Mouse (Mus musculus) heart, postnatal 0 days (tissue): Measurements from ENCODE around the gene Evi5. TPM values are rescaled to one million over a fixed set of nuclear protein-coding genes. Genes with fewer than 3 reads are reported as not detected.

Source experiments
- ATAC-seq: fragments of 200-750 bp; cut with Nextera tagmentation; 2 replicates; pipeline ENCODE4 v1.8.0; 2017; ENCODE audit warnings: low read depth, moderate number of reproducible peaks, moderate library complexity; ENCODE audit not compliant: insufficient read depth
- DNase-seq: peaks from one replicate; pipeline ENCODE4 v3.0.0-alpha.2; 2016; ENCODE audit warnings: low spot score
- H3K27ac ChIP-seq: fragments of 300-500 bp; sonication (generic); 2 replicates; pipeline ENCODE4 v1.5.1; 2014; ENCODE audit warnings: low read depth, mild to moderate bottlenecking
- H3K27me3 ChIP-seq: fragments of 300-500 bp; sonication (generic); 2 replicates; pipeline ENCODE4 v1.6.1; 2014; ENCODE audit warnings: low read length, mixed read lengths; ENCODE audit not compliant: control insufficient read depth, insufficient read depth
- H3K36me3 ChIP-seq: fragments of 300-500 bp; sonication (generic); replicated peaks from 2 replicates; pipeline ENCODE4 v1.6.1; 2014; ENCODE audit warnings: low read length, mixed read lengths; ENCODE audit not compliant: control insufficient read depth, insufficient read depth
- H3K4me1 ChIP-seq: fragments of 300-500 bp; sonication (generic); 2 replicates; pipeline ENCODE4 v1.6.1; 2014; ENCODE audit warnings: antibody characterized with exemption; ENCODE audit not compliant: control insufficient read depth, insufficient read depth
- H3K4me2 ChIP-seq: fragments of 300-500 bp; sonication (generic); 2 replicates; pipeline ENCODE4 v1.6.1; 2014; ENCODE audit warnings: low read depth, mild to moderate bottlenecking, low read length, moderate library complexity
- H3K4me3 ChIP-seq: fragments of 300-500 bp; sonication (generic); 2 replicates; pipeline ENCODE4 v1.5.1; 2014; ENCODE audit warnings: low read depth, low read length
- H3K9ac ChIP-seq: fragments of 300-500 bp; sonication (generic); replicated peaks from 2 replicates; pipeline ENCODE4 v1.6.1; 2014; ENCODE audit warnings: low read depth, low read length, mixed read lengths
- H3K9me3 ChIP-seq: fragments of 300-500 bp; sonication (generic); replicated peaks from 2 replicates; pipeline ENCODE4 v1.6.1; 2016; ENCODE audit warnings: low read length; ENCODE audit not compliant: control insufficient read depth
- CTCF ChIP-seq: IDR thresholded peaks from 2 replicates; pipeline ENCODE4 v1.5.1; 2016; ENCODE audit warnings: antibody characterized with exemption, control low read depth, low read depth
- EP300 ChIP-seq: IDR thresholded peaks from 2 replicates; pipeline ENCODE4 v1.6.1; 2016; ENCODE audit warnings: antibody characterized with exemption, low read depth
- WGBS: fragments of 180-500 bp; shearing (Covaris S2); extraction: QIAGEN DNeasy Blood & Tissue Kit; methylation state at CpG from one replicate; pipeline ENCODE4 v1.1.7; 2014; 5-methylcytosine and 5-hydroxymethylcytosine counted together
- polyA plus RNA-seq: library from polyadenylated mRNA; unstranded; fragments of >200 nt; fragmentation: Nextera tagmentation; extraction: Ambion mirVana; gene quantifications from 2 replicates; pipeline ENCODE4 v1.2.1, GENCODE M21; 2015
- total RNA-seq: library from RNA; depleted of rRNA; stranded (reverse); fragments of >200 nt; gene quantifications from 2 replicates; pipeline ENCODE4 v1.2.3, GENCODE M21; 2014; ENCODE audit warnings: low replicate concordance

Evi5 gene
- total and polyA plus RNA-seq, 2 experiments from 2014 or later: 38.4 to 66.6 TPM

GRCm38 (mm10) chr5:107775875-107776274 lies 99.0 kb downstream of the Evi5 start:
- Histone ChIP-seq H3K27ac (no peak overlapping the region), H3K36me3 (peaks cover 4% of the 10 kb centered on the region), H3K4me1 (no peaks in the 10 kb centered on the region), H3K4me3 (no peak overlapping the region), H3K9ac (no peak overlapping the region), H3K9me3 (no peaks in the 10 kb centered on the region), H3K27me3 (no peaks in the 10 kb centered on the region), H3K4me2 (no peak overlapping the region)
- TF ChIP-seq CTCF: no peak
- TF ChIP-seq EP300: no peak
- 100% methylated on average over 1 of the region's 1 CpGs for WGBS
- no peak for DNase-seq
- ATAC-seq: no peak

DNA sequence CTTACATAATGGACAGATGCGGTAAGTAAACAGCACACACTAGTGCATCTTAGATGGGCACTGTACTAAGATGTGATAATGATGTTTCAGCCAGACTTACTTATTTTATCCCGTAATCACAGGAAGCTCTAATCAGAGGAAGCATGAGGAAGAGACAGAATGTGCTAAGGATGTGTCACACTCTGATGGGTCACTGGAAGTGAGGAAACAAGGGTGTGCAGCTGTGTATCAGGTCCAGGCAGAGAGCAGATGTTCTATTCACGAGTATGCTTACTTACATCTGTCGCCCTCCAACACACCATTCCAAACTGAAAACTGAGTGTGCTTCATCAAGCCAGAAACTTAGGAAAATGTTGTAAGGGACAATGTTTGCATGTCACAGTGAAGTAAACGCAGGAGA lies 102.9 kb downstream of the Evi5 start:
- 57% methylated on average over 5 of the region's 5 CpGs for WGBS
- ATAC-seq (no peak), DNase-seq (no peak)
- H3K4me2 ChIP-seq: no peak overlapping the region
- no peak overlapping the region for H3K27ac ChIP-seq
- H3K4me3 ChIP-seq: no peak overlapping the region
- no peak overlapping the region for H3K9ac ChIP-seq
- peaks cover 4% of the 10 kb centered on the region for H3K36me3 ChIP-seq
- no peaks in the 10 kb centered on the region for H3K4me1 ChIP-seq
- TF ChIP-seq EP300 (no peak), CTCF (no peak)
- H3K9me3 ChIP-seq: no peaks in the 10 kb centered on the region
- no peaks in the 10 kb centered on the region for H3K27me3 ChIP-seq

DNA sequence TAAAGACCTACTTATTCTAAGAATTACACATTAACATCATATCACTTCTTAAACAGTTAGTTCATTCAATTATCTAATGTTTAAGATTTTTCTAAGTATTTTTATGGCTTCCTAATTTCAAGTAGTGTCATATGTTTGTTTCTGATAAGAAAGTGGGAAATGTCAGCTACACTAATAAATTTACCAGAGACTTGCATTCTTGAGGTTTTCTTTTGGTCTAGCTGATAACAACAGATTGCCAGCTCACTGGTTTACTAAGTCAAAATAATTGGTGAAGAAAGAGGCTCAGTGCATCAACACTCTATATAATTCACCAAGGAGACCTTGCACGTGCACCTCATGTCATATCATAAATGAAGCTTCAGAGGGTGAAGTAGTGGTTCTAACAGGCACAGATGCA lies 106.7 kb downstream of the Evi5 start:
- Histone ChIP-seq H3K4me2 (no peak overlapping the region), H3K9ac (no peak overlapping the region), H3K27me3 (no peaks in the 10 kb centered on the region), H3K9me3 (no peaks in the 10 kb centered on the region), H3K27ac (no peak overlapping the region), H3K36me3 (0 out of 2 replicates have a peak, but pooled peaks cover 2% of the 10 kb centered on the region), H3K4me1 (no peaks in the 10 kb centered on the region), H3K4me3 (no peak overlapping the region)
- 86% methylated on average over 1 of the region's 1 CpGs for WGBS
- DNase-seq: no peak
- no peak for ATAC-seq
- TF ChIP-seq CTCF (no peak), EP300 (no peak)

DNA sequence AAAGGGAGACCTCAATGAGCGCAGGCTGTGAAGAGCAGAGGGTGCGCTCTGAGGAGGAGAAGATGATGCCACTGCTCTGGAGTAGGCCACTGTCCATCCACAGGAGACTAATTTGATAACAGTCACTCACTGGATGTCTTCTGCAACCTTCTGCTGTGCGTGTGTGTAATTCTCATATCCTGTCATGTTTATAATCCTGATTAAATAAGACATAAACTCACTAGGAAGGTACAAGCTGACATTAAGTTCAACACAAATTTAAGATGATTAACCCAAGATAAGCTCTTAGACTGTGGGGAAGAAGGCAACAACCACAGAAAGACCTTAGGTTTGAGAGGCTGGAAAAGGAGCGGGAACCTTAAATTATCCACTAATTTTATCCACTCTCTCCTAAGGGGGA lies 109.0 kb downstream of the Evi5 start:
- Histone ChIP-seq H3K27me3 (no peaks in the 10 kb centered on the region), H3K4me1 (no peaks in the 10 kb centered on the region), H3K36me3 (0 out of 2 replicates have a peak, but pooled peaks cover 2% of the 10 kb centered on the region), H3K4me2 (no peak overlapping the region), H3K9ac (no peak overlapping the region), H3K4me3 (no peak overlapping the region), H3K9me3 (no peaks in the 10 kb centered on the region), H3K27ac (no peak overlapping the region)
- 93% methylated on average over 4 of the region's 4 CpGs for WGBS
- ATAC-seq (no peak), DNase-seq (no peak)
- TF ChIP-seq EP300 (no peak), CTCF (no peak)

DNA sequence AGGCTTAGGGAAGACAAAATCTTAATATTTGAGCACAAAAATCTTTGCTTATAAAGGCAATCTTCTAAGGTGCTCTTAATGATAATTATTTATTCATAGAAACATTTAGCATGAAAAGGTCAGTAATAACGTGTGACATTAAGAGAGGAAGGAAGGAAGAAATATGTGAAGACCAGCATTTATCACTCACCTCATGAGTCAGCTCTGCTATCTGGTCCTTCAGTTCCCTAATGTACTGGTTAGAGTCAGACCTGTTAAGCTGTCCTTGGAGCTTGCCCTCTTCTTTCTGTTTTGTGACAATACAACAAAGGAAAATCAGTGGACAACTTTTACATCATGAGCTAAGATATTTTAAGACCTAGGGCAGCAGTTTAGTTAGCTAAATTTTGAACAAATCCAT lies 110.4 kb downstream of the Evi5 start:
- no peaks in the 10 kb centered on the region for H3K9me3 ChIP-seq
- H3K27ac ChIP-seq: no peak overlapping the region
- no peak for ATAC-seq
- H3K27me3 ChIP-seq: no peaks in the 10 kb centered on the region
- no peak overlapping the region for H3K4me2 ChIP-seq
- H3K36me3 ChIP-seq: 0 out of 2 replicates have a peak, but pooled peaks cover 2% of the 10 kb centered on the region
- no peak for TF ChIP-seq CTCF
- TF ChIP-seq EP300: no peak
- WGBS: 36% methylated on average over 1 of the region's 1 CpGs
- H3K4me3 ChIP-seq: no peak overlapping the region
- DNase-seq: no peak
- no peaks in the 10 kb centered on the region for H3K4me1 ChIP-seq
- no peak overlapping the region for H3K9ac ChIP-seq

- 0 out of 2 replicates have a peak, but pooled peaks cover 2% of the 10 kb centered on the region for H3K36me3 ChIP-seq
- no peak overlapping the region for H3K4me2 ChIP-seq
- H3K9me3 ChIP-seq: no peaks in the 10 kb centered on the region
- H3K4me3 ChIP-seq: no peak overlapping the region
- no peaks in the 10 kb centered on the region for H3K27me3 ChIP-seq
- 0 out of 2 replicates have a peak, but pooled peaks cover 2% of the 10 kb centered on the region for H3K4me1 ChIP-seq
- no peak overlapping the region for H3K27ac ChIP-seq
- ATAC-seq: no peak
- no peak overlapping the region for H3K9ac ChIP-seq
- no peak for TF ChIP-seq CTCF
- no peak for TF ChIP-seq EP300
- no peak for DNase-seq
Measured at GRCm38 (mm10) chr5:107763674-107764073, 111.2 kb downstream of the Evi5 start.
